In the genomic region with DNA sequence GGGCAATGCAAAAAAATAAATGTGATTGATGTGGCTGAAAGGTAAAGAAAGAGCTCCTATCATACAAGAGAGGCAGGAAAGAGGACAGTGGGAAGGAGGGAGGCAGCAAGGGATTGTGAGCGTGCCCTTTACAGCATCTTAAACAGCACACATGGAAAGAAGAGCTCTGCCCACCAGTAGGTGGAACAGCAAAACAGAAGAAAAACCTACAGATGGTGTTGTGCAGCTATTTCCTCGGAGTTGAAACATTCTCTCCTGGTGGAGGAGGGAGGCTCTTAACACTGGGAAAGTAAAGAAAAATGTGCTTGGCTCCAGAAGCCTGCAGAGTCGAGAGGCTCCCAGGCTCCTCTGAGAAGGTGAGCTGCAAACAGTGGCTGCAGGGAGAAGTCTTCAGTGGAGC, we compare ENCODE assay signal across 27 mouse cellular contexts. TPM values are rescaled to one million over a fixed set of nuclear protein-coding genes. Genes with fewer than 3 reads are reported as not detected.
DNase-seq lines count a peak whose midpoint lies in the region; ATAC-seq lines count a peak whose summit lies in the region.
"Had no signal": no experiment of that assay in that cellular context is flagged by ENCODE, and none has a peak within 500 bp of the region (broad histone marks: within the 10 kb centered on the region; RNA-seq: fewer than 3 reads in every experiment).

No protein-coding gene starts in this region.

- ATAC-seq in midbrain, embryonic 13.5 days, result no peak
- ATAC-seq: forebrain, postnatal 0 days; hindbrain, embryonic 16.5 days; lung, postnatal 0 days had no signal

- no peak overlapping the region for H3K9ac ChIP-seq in midbrain, embryonic 13.5 days (replicated peaks)
- H3K9ac ChIP-seq: forebrain, postnatal 0 days; limb, embryonic 13.5 days; midbrain, embryonic 12.5 days; neural tube, embryonic 13.5 days had no signal

- no peaks in the 10 kb centered on the region for H3K36me3 ChIP-seq in midbrain, embryonic 13.5 days
- H3K36me3 ChIP-seq: limb, embryonic 13.5 days; midbrain, embryonic 12.5 days; neural tube, embryonic 13.5 days had no signal

- no peaks in the 10 kb centered on the region for H3K27me3 ChIP-seq in midbrain, embryonic 13.5 days
- H3K27me3 ChIP-seq: limb, embryonic 13.5 days; megakaryocyte, embryonic 14.5 days; midbrain, embryonic 12.5 days; neural tube, embryonic 13.5 days had no signal

- no peaks in the 10 kb centered on the region for H3K4me1 ChIP-seq in midbrain, embryonic 13.5 days (replicated peaks)
- H3K4me1 ChIP-seq: limb, embryonic 13.5 days; megakaryocyte, embryonic 14.5 days; neural tube, embryonic 13.5 days had no signal

- DNase-seq in frontal cortex, postnatal 36 days (ENCODE audit: low spot score in 2 of 2), result peak; percentile 42 to 64
- DNase-seq in frontal cortex, postnatal 14 days (ENCODE audit: low spot score in 2 of 2), result no peak
- peak; percentile 55 for DNase-seq in layer of hippocampus, adult 9-11 months
- DNase-seq in layer of hippocampus, postnatal 25 days (ENCODE audit: extremely low spot score in 1 of 2, low spot score in 1 of 2), result no peak
- DNase-seq in right cerebral cortex, postnatal 25 days, result peak; percentile 46
- no peak for DNase-seq in right cerebral cortex, postnatal 4 days
- peak; percentile 88 for DNase-seq in telencephalon, adult 2 months (ENCODE audit: low read depth, low spot score)
- DNase-seq: adrenal gland, postnatal 25 days; cerebellum, adult 18-20 months; cerebellum, postnatal 10 days; forebrain, postnatal 0 days; gastrocnemius, postnatal 10 days; kidney, adult 2 months; kidney, postnatal 36 days; lung, postnatal 4 days; thymus, adult 2 months; thymus, postnatal 36 days had no signal

- H3K9me3 ChIP-seq in midbrain, embryonic 13.5 days, result peaks cover 4% of the 10 kb centered on the region; the same call in 1 of the 2 replicates

- no peak overlapping the region for H3K27ac ChIP-seq in midbrain, embryonic 13.5 days
- H3K27ac ChIP-seq: limb, embryonic 13.5 days; midbrain, embryonic 12.5 days; neural tube, embryonic 13.5 days; stomach, postnatal 0 days had no signal

- H3K4me2 ChIP-seq in midbrain, embryonic 13.5 days (replicated peaks), result no peak overlapping the region
- H3K4me2 ChIP-seq: limb, embryonic 13.5 days; liver, embryonic 11.5 days; midbrain, embryonic 12.5 days; neural tube, embryonic 13.5 days had no signal

- WGBS in midbrain, embryonic 13.5 days, result 83% methylated on average over 3 of the region's 3 CpGs

- H3K4me3 ChIP-seq in midbrain, embryonic 13.5 days (replicated peaks), result no peak overlapping the region
- H3K4me3 ChIP-seq: erythroblast, embryonic 14.5 days; limb, embryonic 13.5 days; megakaryocyte, embryonic 14.5 days; midbrain, embryonic 12.5 days; neural tube, embryonic 13.5 days had no signal

RNA-seq across cellular contexts. Expression of gene Sh3bp4, which starts 12.8 kb away (rescaled TPM):
- 10 to 100 TPM; 28.3 to 29.3 TPM for total RNA-seq in layer of hippocampus, postnatal 25 days (2021)
- 12.1 and 13.2 TPM in 2 replicates for polyA plus RNA-seq in midbrain, embryonic 13.5 days (2015; fragmentation: Nextera tagmentation; extraction: Ambion mirVana)
- polyA plus RNA-seq: erythroblast, embryonic 14.5 days had no signal

Comparison
In these comparisons a context has a peak if more than half of its experiments do, and no peak if none do; other contexts are left out.
1. DNase-seq: peak in frontal cortex, postnatal 36 days (2 of 2), layer of hippocampus, adult 9-11 months (single experiment), right cerebral cortex, postnatal 25 days (single experiment) and telencephalon, adult 2 months (single experiment); none in frontal cortex, postnatal 14 days (0 of 2), layer of hippocampus, postnatal 25 days (0 of 2) and right cerebral cortex, postnatal 4 days (single experiment).